Mouse (Mus musculus): ENCODE measurements at regions not wholly inside any gene's neighbourhood (a gene's known extent, or its start where the extent isn't known, plus 50 kb on each side); places are given as distances from the start of the nearest gene placed in this dataset.

GRCm38 (mm10) chr1:99237214-99237613 is 535.4 kb upstream of the Cntnap5b start:
- H3K9me3 ChIP-seq (ENCODE audit: control insufficient read depth, low read length), result no peaks in the 10 kb centered on the region
- WGBS, result 62% methylated on average over 2 of the region's 2 CpGs

GRCm38 (mm10) chr1:99285612-99286011 is 487.0 kb upstream of the Cntnap5b start:
- Histone ChIP-seq H3K4me2 (ENCODE audit: low read depth) (no peak overlapping the region), H3K27ac (ENCODE audit: low read depth, low read length) (no peak overlapping the region), H3K9ac (ENCODE audit: low read length) (no peak overlapping the region), H3K27me3 (ENCODE audit: control insufficient read depth, insufficient read depth, low read length) (no peaks in the 10 kb centered on the region), H3K36me3 (ENCODE audit: control insufficient read depth, insufficient read depth, low read length) (no peaks in the 10 kb centered on the region), H3K4me3 (ENCODE audit: low read depth, low read length) (no peak overlapping the region), H3K4me1 (ENCODE audit: control insufficient read depth, insufficient read depth, low read length) (no peaks in the 10 kb centered on the region), H3K9me3 (ENCODE audit: control insufficient read depth, low read length) (no peaks in the 10 kb centered on the region)
- no peak for ATAC-seq (ENCODE audit: insufficient read depth, low FRiP score, low TSS enrichment)
- no peak for DNase-seq (ENCODE audit: low spot score)

More at GRCm38 (mm10) chr1:99237214-99237613, 535.4 kb upstream of the Cntnap5b start:
- Histone ChIP-seq H3K4me3 (ENCODE audit: low read depth, low read length) (no peak overlapping the region), H3K36me3 (ENCODE audit: control insufficient read depth, insufficient read depth, low read length) (no peaks in the 10 kb centered on the region), H3K4me2 (ENCODE audit: low read depth) (no peak overlapping the region), H3K4me1 (ENCODE audit: control insufficient read depth, insufficient read depth, low read length) (no peaks in the 10 kb centered on the region), H3K27ac (ENCODE audit: low read depth, low read length) (no peak overlapping the region), H3K9ac (ENCODE audit: low read length) (no peak overlapping the region), H3K27me3 (ENCODE audit: control insufficient read depth, insufficient read depth, low read length) (no peaks in the 10 kb centered on the region)
- ATAC-seq (ENCODE audit: insufficient read depth, low FRiP score, low TSS enrichment) (no peak), DNase-seq (ENCODE audit: low spot score) (no peak)

- no peaks in the 10 kb centered on the region for H3K9me3 ChIP-seq (ENCODE audit: control insufficient read depth, low read length)
- H3K4me3 ChIP-seq (ENCODE audit: low read depth, low read length), result no peak overlapping the region
- H3K27ac ChIP-seq (ENCODE audit: low read depth, low read length), result no peak overlapping the region
- H3K36me3 ChIP-seq (ENCODE audit: control insufficient read depth, insufficient read depth, low read length), result no peaks in the 10 kb centered on the region
- no peak overlapping the region for H3K4me2 ChIP-seq (ENCODE audit: low read depth)
- no peaks in the 10 kb centered on the region for H3K4me1 ChIP-seq (ENCODE audit: control insufficient read depth, insufficient read depth, low read length)
- no peak overlapping the region for H3K9ac ChIP-seq (ENCODE audit: low read length)
- WGBS, result 94% methylated on average over 3 of the region's 3 CpGs
- DNase-seq (ENCODE audit: low spot score) (no peak), ATAC-seq (ENCODE audit: insufficient read depth, low FRiP score, low TSS enrichment) (no peak)
- H3K27me3 ChIP-seq (ENCODE audit: control insufficient read depth, insufficient read depth, low read length), result no peaks in the 10 kb centered on the region
Measured at GRCm38 (mm10) chr1:99287834-99288233, 484.7 kb upstream of the Cntnap5b start.

GRCm38 (mm10) chr1:99299139-99299538 is 473.4 kb upstream of the Cntnap5b start:
- DNase-seq (ENCODE audit: low spot score) (no peak), ATAC-seq (ENCODE audit: insufficient read depth, low FRiP score, low TSS enrichment) (peak; percentile 35; the same call in 1 of the 2 replicates)
- WGBS, result 89% methylated on average over 2 of the region's 2 CpGs
- H3K9me3 ChIP-seq (ENCODE audit: control insufficient read depth, low read length), result no peaks in the 10 kb centered on the region
- H3K4me3 ChIP-seq (ENCODE audit: low read depth, low read length), result no peak overlapping the region
- H3K4me1 ChIP-seq (ENCODE audit: control insufficient read depth, insufficient read depth, low read length), result no peaks in the 10 kb centered on the region
- no peak overlapping the region for H3K27ac ChIP-seq (ENCODE audit: low read depth, low read length)
- H3K4me2 ChIP-seq (ENCODE audit: low read depth), result no peak overlapping the region
- H3K9ac ChIP-seq (ENCODE audit: low read length), result no peak overlapping the region
- no peaks in the 10 kb centered on the region for H3K27me3 ChIP-seq (ENCODE audit: control insufficient read depth, insufficient read depth, low read length)
- no peaks in the 10 kb centered on the region for H3K36me3 ChIP-seq (ENCODE audit: control insufficient read depth, insufficient read depth, low read length)

- 61% methylated on average over 3 of the region's 3 CpGs for WGBS
- Histone ChIP-seq H3K9me3 (ENCODE audit: control insufficient read depth, low read length) (no peaks in the 10 kb centered on the region), H3K9ac (ENCODE audit: low read length) (no peak overlapping the region), H3K36me3 (ENCODE audit: control insufficient read depth, insufficient read depth, low read length) (no peaks in the 10 kb centered on the region), H3K27me3 (ENCODE audit: control insufficient read depth, insufficient read depth, low read length) (no peaks in the 10 kb centered on the region), H3K4me3 (ENCODE audit: low read depth, low read length) (no peak overlapping the region), H3K4me2 (ENCODE audit: low read depth) (no peak overlapping the region), H3K4me1 (ENCODE audit: control insufficient read depth, insufficient read depth, low read length) (no peaks in the 10 kb centered on the region), H3K27ac (ENCODE audit: low read depth, low read length) (no peak overlapping the region)
- no peak for DNase-seq (ENCODE audit: low spot score)
- ATAC-seq (ENCODE audit: insufficient read depth, low FRiP score, low TSS enrichment), result no peak
Measured at GRCm38 (mm10) chr1:99317043-99317709, 455.4 kb upstream of the Cntnap5b start.

GRCm38 (mm10) chr1:99317710-99318066 is 454.9 kb upstream of the Cntnap5b start:
- Histone ChIP-seq H3K36me3 (ENCODE audit: control insufficient read depth, insufficient read depth, low read length) (no peaks in the 10 kb centered on the region), H3K9me3 (ENCODE audit: control insufficient read depth, low read length) (no peaks in the 10 kb centered on the region), H3K4me1 (ENCODE audit: control insufficient read depth, insufficient read depth, low read length) (no peaks in the 10 kb centered on the region), H3K4me3 (ENCODE audit: low read depth, low read length) (no peak overlapping the region), H3K4me2 (ENCODE audit: low read depth) (no peak overlapping the region), H3K27me3 (ENCODE audit: control insufficient read depth, insufficient read depth, low read length) (no peaks in the 10 kb centered on the region), H3K27ac (ENCODE audit: low read depth, low read length) (no peak overlapping the region), H3K9ac (ENCODE audit: low read length) (no peak overlapping the region)
- whole genome bisulfite sequencing, result 59% methylated on average over 4 of the region's 4 CpGs
- 0 out of 2 replicates have a peak, but pooled peaks have one; percentile 53 for ATAC-seq (ENCODE audit: insufficient read depth, low FRiP score, low TSS enrichment)
- DNase-seq (ENCODE audit: low spot score), result no peak
